Mouse (Mus musculus): ENCODE data around the gene Frs2.
"Not testable (repeated sequence)": the region's sequence is repeated elsewhere in the genome, so short reads cannot be mapped to it uniquely, and the experiment has no call there.

Frs2 gene

DNA sequence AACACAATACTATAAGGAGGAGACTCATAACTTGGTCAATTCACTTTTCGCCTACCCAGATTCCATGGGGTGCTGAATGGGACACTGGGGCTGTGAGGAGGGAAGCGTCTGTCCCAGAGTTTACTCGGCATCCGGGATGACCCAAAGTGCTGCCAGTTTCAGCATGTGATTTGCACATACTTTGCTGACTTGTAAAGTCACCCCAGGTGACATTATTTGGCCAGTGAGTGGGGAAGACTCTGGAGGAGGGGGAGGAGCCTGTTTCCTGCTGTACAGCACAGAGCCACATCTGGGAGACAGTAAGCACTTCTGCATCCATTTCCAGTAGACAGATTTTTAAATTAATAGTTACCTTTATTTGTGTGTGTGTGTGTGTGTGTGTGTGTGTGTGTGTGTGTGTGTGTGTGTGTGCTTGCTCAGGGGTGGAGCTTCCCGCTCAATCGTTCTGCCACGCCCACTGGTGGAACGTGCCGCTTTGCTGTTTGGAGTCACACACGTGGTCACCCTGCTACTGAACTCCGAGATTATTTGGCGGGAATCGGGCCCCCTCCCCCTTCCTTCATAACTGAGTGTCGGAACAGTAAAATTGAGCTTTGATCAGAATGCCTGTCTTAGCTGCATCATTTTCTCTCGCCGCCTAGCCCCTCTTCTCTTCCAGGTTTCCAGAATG, 104.7 kb downstream of the Frs2 start:
- DNase-seq (ENCODE audit: low read depth, low spot score), result not testable (repeated sequence)

DNA sequence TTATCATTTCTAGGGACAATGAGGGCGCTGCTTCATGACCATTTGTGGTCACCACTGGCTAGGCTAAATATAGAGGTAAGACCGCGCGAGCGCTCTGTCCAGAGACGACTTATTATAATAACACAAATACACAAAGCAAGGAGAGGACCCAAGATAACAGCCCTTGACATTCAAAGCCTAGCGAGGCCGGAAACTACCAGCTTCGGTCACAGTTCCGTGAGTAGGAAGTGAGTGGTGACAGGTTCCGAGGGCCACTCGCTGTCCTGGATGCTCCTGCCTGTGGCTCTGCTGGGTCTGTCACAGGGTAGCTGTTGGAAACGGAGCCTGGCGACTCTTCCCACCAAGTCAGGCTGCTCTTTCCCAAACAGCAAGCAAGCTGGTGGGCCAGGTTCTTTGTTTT, 106.0 kb downstream of the Frs2 start:
- no peak for DNase-seq (ENCODE audit: low read depth, low spot score)

DNA sequence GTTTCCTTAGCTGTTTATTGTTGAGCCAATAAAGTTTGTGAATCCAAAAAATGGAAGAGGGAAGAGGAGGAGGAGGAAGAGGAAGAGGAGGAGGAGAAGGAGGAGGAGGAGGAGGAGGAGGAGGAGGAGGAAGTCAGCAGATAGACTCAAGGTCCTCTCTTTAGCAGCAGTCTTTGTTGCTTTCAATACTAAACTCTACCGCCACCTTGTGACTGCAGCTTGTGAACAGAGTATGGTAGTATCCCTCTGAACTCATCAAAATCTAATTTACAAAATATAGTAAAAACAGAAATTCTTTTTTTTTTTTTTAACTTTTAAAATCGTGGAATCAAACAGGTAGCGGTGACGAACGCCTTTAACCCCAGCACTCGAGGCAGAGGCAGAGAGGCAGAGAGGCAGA, 108.0 kb downstream of the Frs2 start:
- DNase-seq (ENCODE audit: low read depth, low spot score), result no peak

DNA sequence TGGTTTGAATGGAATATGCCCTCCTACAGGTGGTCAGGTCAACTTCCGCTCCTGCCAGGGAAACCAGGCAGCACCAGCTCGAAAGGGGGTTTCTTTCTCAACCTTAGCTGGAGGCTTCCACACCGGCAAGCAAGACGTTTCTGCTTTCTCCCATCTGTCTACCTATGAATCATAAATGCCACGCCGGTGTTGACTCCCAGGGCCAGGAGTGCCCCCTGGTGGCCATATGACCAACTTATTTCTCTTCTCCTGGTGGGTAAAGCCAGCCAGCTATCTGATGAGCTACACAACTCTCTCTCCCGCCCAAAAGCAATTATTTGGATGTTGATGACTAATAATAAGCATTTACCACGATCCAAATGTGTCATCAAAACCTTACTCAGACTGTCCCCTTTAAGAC, 114.5 kb downstream of the Frs2 start:
- peak; percentile 82 for DNase-seq (ENCODE audit: low read depth, low spot score)

DNA sequence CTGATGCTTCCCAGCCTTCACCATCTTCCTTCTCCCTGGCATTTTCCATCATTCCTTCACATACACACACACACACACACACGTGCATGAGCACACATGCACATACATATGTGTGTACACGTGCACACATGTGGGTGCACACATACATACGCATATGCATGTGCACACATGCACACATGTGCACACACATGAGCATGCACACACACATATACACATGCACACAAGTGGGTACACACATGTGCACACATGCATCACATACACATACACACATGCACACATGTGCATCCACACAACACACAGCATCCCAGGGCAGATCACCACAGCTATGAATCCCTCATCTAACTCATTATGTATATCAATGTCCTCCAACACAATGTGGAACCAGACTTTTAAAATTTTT, 117.2 kb downstream of the Frs2 start:
- no peak for DNase-seq (ENCODE audit: low read depth, low spot score)

DNA sequence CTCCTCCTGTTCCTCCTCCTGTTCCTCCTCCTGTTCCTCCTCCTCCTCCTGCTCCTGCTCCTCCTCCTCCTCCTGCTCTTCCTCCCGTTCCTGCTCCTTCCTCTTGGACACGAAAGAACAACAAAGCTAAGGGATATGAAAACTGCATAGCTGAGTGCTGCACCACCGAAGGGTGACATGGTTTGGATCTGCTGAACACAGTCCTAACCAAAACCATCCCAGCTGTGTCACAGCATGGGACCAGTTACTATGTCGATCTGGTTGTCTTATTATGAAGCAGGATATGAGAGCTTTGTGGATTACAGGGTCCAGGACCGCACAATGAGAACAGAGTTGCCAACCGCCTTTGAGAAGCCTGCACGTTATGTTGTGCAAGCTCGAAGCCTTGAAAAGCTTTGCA, 122.2 kb downstream of the Frs2 start:
- no peak for DNase-seq (ENCODE audit: low read depth, low spot score)

DNA sequence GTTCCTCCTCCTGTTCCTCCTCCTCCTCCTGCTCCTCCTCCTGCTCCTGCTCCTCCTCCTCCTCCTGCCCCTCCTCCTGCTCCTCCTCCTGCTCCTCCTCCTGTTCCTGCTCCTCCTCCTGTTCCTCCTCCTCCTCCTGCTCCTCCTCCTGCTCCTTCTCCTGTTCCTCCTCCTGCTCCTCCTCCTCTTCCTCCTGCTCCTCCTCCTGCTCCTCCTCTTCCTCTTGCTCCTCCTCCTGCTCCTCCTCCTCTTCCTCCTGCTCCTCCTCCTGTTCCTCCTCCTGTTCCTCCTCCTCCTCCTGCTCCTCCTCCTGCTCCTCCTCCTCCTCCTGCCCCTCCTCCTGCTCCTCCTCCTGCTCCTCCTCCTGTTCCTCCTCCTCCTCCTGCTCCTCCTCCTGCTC, 122.6 kb downstream of the Frs2 start:
- DNase-seq (ENCODE audit: low read depth, low spot score), result not testable (repeated sequence)

DNA sequence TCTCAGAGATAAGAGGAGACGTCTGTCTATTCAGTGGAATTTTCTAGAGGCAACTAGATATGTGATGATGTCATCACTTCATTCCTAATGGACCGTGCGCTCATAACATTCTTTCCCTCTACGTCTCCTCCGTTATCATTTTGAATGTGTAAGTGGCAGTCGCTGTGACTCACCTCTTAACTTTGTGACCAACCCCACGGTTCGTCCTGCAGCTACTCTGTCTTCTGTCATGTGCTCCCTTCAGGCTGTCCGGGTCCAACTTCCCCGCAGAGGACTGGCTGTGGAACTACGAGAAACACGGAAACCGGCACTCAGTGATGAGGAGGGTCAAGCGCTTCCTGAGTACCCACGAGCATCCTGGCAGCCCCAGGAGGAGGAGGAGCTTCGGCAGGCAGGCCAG, 124.6 kb downstream of the Frs2 start:
- no peak for DNase-seq (ENCODE audit: low read depth, low spot score)

DNA sequence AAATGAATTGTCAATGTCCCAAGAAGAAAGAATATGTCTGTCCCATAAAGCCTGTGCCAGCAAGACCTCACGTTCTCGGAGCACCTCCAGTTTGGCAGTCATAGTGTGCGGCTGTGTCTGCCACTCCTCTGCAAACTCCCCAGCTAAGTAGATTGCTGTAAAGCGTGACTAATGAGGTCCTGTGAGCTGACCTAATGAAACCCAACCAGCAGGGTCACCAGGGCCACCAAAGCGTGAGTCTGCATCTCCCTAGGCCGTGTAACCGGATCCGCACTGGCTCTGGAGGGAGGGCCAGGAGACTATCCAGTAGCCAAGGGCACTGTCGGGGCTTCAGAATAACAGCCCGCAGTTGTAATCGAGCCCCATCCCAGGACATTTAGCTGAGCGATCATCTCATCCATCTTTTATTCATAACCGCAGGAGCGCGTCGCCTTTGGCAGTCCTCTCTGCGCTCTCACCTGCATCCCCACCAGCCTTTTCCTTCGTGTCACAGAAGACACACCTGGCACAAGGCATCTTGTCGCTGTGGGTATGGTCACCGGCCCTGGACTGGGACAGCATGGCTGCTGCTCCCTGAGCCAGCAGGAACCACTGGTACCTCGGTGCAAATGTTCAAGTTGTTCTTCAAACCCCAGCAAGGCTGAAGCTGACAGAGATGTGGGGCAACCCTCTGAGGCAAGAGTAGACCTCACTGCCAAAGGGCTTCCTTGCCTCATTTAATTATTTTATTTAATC, 127.1 kb downstream of the Frs2 start:
- peak; percentile 80 for DNase-seq (ENCODE audit: low read depth, low spot score)
